Mouse (Mus musculus) bone marrow macrophage, adult 2 months (primary cell): Measurements from ENCODE around the gene Olfr851.

Experiments used
- CTCF ChIP-seq: IDR thresholded peaks from 2 replicates; pipeline ENCODE4 v1.5.1; 2012; ENCODE audit warnings: low read depth, mild to moderate bottlenecking, low read length, moderate library complexity
- POLR2A ChIP-seq: IDR thresholded peaks from 2 replicates; pipeline ENCODE4 v1.6.1; 2012; ENCODE audit warnings: mild to moderate bottlenecking, low read depth, low read length, borderline replicate concordance

GRCm38 (mm10) chr9:19478148-19478547, 14.9 kb upstream of the Olfr851 start, which contains the start of gene Olfr850:
- TF ChIP-seq POLR2A (no peak), CTCF (no peak)
